Mouse (Mus musculus) frontal cortex, postnatal 10 days (tissue): ENCODE data around the gene Hoxa13.

Experiments
- DNase-seq, 2 experiments: peaks; one replicate each; pipeline ENCODE4 v3.0.0; 2022; ENCODE audit warnings: low spot score in 2 of 2, mixed read lengths in 1 of 2

The Hoxa13 gene

GRCm38 (mm10) chr6:52222729-52223128 lies 38.0 kb downstream of the Hoxa13 start:
- DNase-seq, result no peak

GRCm38 (mm10) chr6:52221993-52222685 lies 38.5 kb downstream of the Hoxa13 start:
- no peak for DNase-seq

- peak; percentile 32 to 74 for DNase-seq
These were observed 39.2 kb downstream of the Hoxa13 start, which contains the start of gene Hoxa7 for GRCm38 (mm10) chr6:52221337-52221992. TSS of gene Hoxa7 (minus strand) at chr6:52221854.

GRCm38 (mm10) chr6:52220865-52221310 lies 39.8 kb downstream of the Hoxa13 start:
- DNase-seq, result no peak

- no peak for DNase-seq
These were observed 40.4 kb downstream of the Hoxa13 start for GRCm38 (mm10) chr6:52220003-52220864.

- no peak for DNase-seq
These were observed 41.3 kb downstream of the Hoxa13 start for GRCm38 (mm10) chr6:52219234-52219942.

GRCm38 (mm10) chr6:52218643-52219215 lies 42.0 kb downstream of the Hoxa13 start:
- DNase-seq, result no peak

- no peak for DNase-seq
These were observed 42.6 kb downstream of the Hoxa13 start for GRCm38 (mm10) chr6:52217895-52218642.

- DNase-seq, result no peak
These were observed 43.3 kb downstream of the Hoxa13 start for GRCm38 (mm10) chr6:52217459-52217768.

GRCm38 (mm10) chr6:52216691-52217458 lies 43.8 kb downstream of the Hoxa13 start:
- DNase-seq, result no peak

GRCm38 (mm10) chr6:52215771-52216535 lies 44.7 kb downstream of the Hoxa13 start:
- DNase-seq, result no peak

- DNase-seq, result no peak
These were observed 45.6 kb downstream of the Hoxa13 start for GRCm38 (mm10) chr6:52215070-52215469.

- DNase-seq, result no peak
These were observed 46.4 kb downstream of the Hoxa13 start for GRCm38 (mm10) chr6:52214271-52214670.

- DNase-seq, result no peak
These were observed 47.3 kb downstream of the Hoxa13 start, which contains the start of the genes Hoxa3 and Gm28308 for GRCm38 (mm10) chr6:52213119-52213986. TSS of gene Hoxa3 (minus strand) at chr6:52213336. TSS of gene Gm28308 (minus strand) at chr6:52213339.

GRCm38 (mm10) chr6:52212556-52213118 lies 48.0 kb downstream of the Hoxa13 start:
- DNase-seq, result no peak

- no peak for DNase-seq
These were observed 48.7 kb downstream of the Hoxa13 start for GRCm38 (mm10) chr6:52211961-52212360.

GRCm38 (mm10) chr6:52211170-52211935 lies 49.3 kb downstream of the Hoxa13 start:
- DNase-seq, result peak in 1 of 2 experiments; percentile 47
